Mouse (Mus musculus) CH12.LX (cell line): Measurements from ENCODE around the gene Fli1. TPM values are rescaled to one million over a fixed set of nuclear protein-coding genes. Genes with fewer than 3 reads are reported as not detected.

Experiments
- DNase-seq: peaks from one replicate; pipeline ENCODE4 v3.0.0-alpha.2; 2013; ENCODE audit errors: extremely low read depth
- H3K27ac ChIP-seq: 2 replicates; pipeline ENCODE4 v1.5.1; 2012; ENCODE audit warnings: low read depth, mild to moderate bottlenecking, control low read depth, moderate library complexity; ENCODE audit not compliant: insufficient read depth
- H3K27me3 ChIP-seq: replicated peaks from 2 replicates; pipeline ENCODE3; 2012; ENCODE audit warnings: inconsistent platforms
- H3K36me3 ChIP-seq, 2 experiments: replicated peaks in 1 of 2; 2 replicates each; pipeline versions ENCODE3 to v1.6.1; 2012; ENCODE audit warnings: inconsistent platforms in 1 of 2, low read length in 1 of 2, mild to moderate bottlenecking in 1 of 2, mixed read lengths in 1 of 2, moderate library complexity in 1 of 2; ENCODE audit not compliant: control insufficient read depth in 1 of 2, insufficient read depth in 1 of 2
- H3K4me1 ChIP-seq, 2 experiments: 2 replicates each; pipeline ENCODE4 v1.6.1; 2012; ENCODE audit warnings: inconsistent platforms in 1 of 2, moderate library complexity in 1 of 2; ENCODE audit not compliant: insufficient read depth in 2 of 2, control insufficient read depth in 1 of 2
- H3K4me2 ChIP-seq: 2 replicates; pipeline ENCODE4 v1.6.1; 2012; ENCODE audit warnings: low read depth, mild to moderate bottlenecking, control low read depth; ENCODE audit not compliant: poor library complexity, insufficient read depth, severe bottlenecking
- H3K4me3 ChIP-seq, 3 experiments: fragments of 150-350 bp in 1 of 3; sonication (generic) in 1 of 3; replicated peaks in 1 of 3; 2 replicates each; pipeline versions ENCODE3 to v1.5.1; 2011 to 2012; ENCODE audit warnings: low read depth in 2 of 3, low read length in 2 of 3, mild to moderate bottlenecking in 2 of 3, moderate library complexity in 2 of 3, control low read depth in 1 of 3, improper control_type of control experiment in 1 of 3, inconsistent platforms in 1 of 3, mixed read lengths in 1 of 3; ENCODE audit not compliant: poor library complexity in 1 of 3
- H3K79me2 ChIP-seq: replicated peaks from 2 replicates; pipeline ENCODE4 v1.6.1; 2012; ENCODE audit warnings: mild to moderate bottlenecking, moderate library complexity; ENCODE audit not compliant: control insufficient read depth, poor library complexity, insufficient read depth, severe bottlenecking; ENCODE audit errors: extremely low read depth
- H3K9ac ChIP-seq: 2 replicates; pipeline ENCODE4 v1.6.1; 2012; ENCODE audit warnings: low read depth, mild to moderate bottlenecking, control low read depth, moderate library complexity; ENCODE audit not compliant: insufficient read depth
- H3K9me3 ChIP-seq: replicated peaks from 2 replicates; pipeline ENCODE3; 2012; ENCODE audit warnings: low read length, inconsistent platforms, mixed read lengths
- BHLHE40 ChIP-seq: IDR thresholded peaks from 2 replicates; pipeline ENCODE4 v1.6.1; 2011; ENCODE audit warnings: mild to moderate bottlenecking, low read depth, low read length, improper control_type of control experiment
- ELF1 ChIP-seq: IDR thresholded peaks from 2 replicates; pipeline ENCODE4 v1.6.1; 2014; ENCODE audit warnings: low read depth, mild to moderate bottlenecking, inconsistent platforms, low read length, improper control_type of control experiment
- EP300 ChIP-seq: IDR thresholded peaks from 2 replicates; pipeline ENCODE4 v1.6.1; 2011; ENCODE audit warnings: low read length, improper control_type of control experiment
- ETS1 ChIP-seq: conservative IDR thresholded peaks from 2 replicates; pipeline ENCODE4 v1.6.1; 2012; ENCODE audit warnings: low read depth, mild to moderate bottlenecking, inconsistent platforms, low read length, improper control_type of control experiment, moderate library complexity
- IRF4 ChIP-seq: IDR thresholded peaks from 2 replicates; pipeline ENCODE4 v1.6.1; 2014; ENCODE audit warnings: low read depth, mild to moderate bottlenecking, inconsistent platforms, low read length, improper control_type of control experiment
- JUN ChIP-seq: IDR thresholded peaks from 2 replicates; pipeline ENCODE4 v1.6.1; 2011; ENCODE audit warnings: low read depth, mild to moderate bottlenecking, low read length, improper control_type of control experiment, moderate library complexity; ENCODE audit not compliant: insufficient read depth
- MAFK ChIP-seq: IDR thresholded peaks from 2 replicates; pipeline ENCODE4 v1.6.1; 2011; ENCODE audit warnings: low read length, improper control_type of control experiment; ENCODE audit not compliant: insufficient replicate concordance
- MAZ ChIP-seq: IDR thresholded peaks from 2 replicates; pipeline ENCODE4 v1.6.1; 2012; ENCODE audit warnings: low read depth, mild to moderate bottlenecking, inconsistent platforms, low read length, improper control_type of control experiment, moderate library complexity
- MEF2A ChIP-seq: IDR thresholded peaks from 2 replicates; pipeline ENCODE4 v1.6.1; 2014; ENCODE audit warnings: low read depth, mild to moderate bottlenecking, inconsistent platforms, low read length, improper control_type of control experiment, borderline replicate concordance
- NELFE ChIP-seq: IDR thresholded peaks from 2 replicates; pipeline ENCODE4 v1.6.1; 2011; ENCODE audit warnings: low read depth, low read length, improper control_type of control experiment
- PAX5 ChIP-seq: IDR thresholded peaks from 2 replicates; pipeline ENCODE4 v1.6.1; 2012; ENCODE audit warnings: low read length, inconsistent platforms, mixed read lengths
- POLR2AphosphoS2 ChIP-seq: IDR thresholded peaks from 2 replicates; pipeline ENCODE4 v1.6.1; 2011; ENCODE audit warnings: low read depth, low read length, improper control_type of control experiment
- SMC3 ChIP-seq: IDR thresholded peaks from 2 replicates; pipeline ENCODE4 v1.6.1; 2011; ENCODE audit warnings: low read depth, low read length, improper control_type of control experiment
- UBTF ChIP-seq: IDR thresholded peaks from 2 replicates; pipeline ENCODE4 v1.6.1; 2012; ENCODE audit warnings: low read depth, mild to moderate bottlenecking, inconsistent platforms, low read length, improper control_type of control experiment, moderate library complexity
- USF2 ChIP-seq: conservative IDR thresholded peaks from 2 replicates; pipeline ENCODE4 v1.6.1; 2011; ENCODE audit warnings: low read depth, low read length, improper control_type of control experiment
- ZC3H11A ChIP-seq: IDR thresholded peaks from 2 replicates; pipeline ENCODE4 v1.6.1; 2012; ENCODE audit warnings: low read depth, mild to moderate bottlenecking, inconsistent platforms, low read length, improper control_type of control experiment
- ZKSCAN1 ChIP-seq: IDR thresholded peaks from 2 replicates; pipeline ENCODE4 v1.6.1; 2012; ENCODE audit warnings: low read depth, inconsistent platforms, low read length, improper control_type of control experiment, borderline replicate concordance
- ZMIZ1 ChIP-seq: IDR thresholded peaks from 2 replicates; pipeline ENCODE4 v1.6.1; 2012; ENCODE audit warnings: low read depth, mild to moderate bottlenecking, inconsistent platforms, low read length, improper control_type of control experiment
- dilution Hi-C: fragments of 300-500 bp; cut with MboI; formaldehyde crosslinking; loops from 2 replicates; pipeline ENCODE4 v1.14.3; 2020; ENCODE audit warnings: low sequenced_read_pairs; ENCODE audit not compliant: extremely low pct_unique_long_range_greater_than_20kb, extremely low pct_ligation_motif_present
- in situ Hi-C: fragments of 300-500 bp; cut with MboI; formaldehyde crosslinking; loops from 3 replicates; pipeline ENCODE4 v1.14.3; 2019; ENCODE audit warnings: low sequenced_read_pairs, low pct_ligation_motif_present, low pct_unique_long_range_greater_than_20kb, mixed read lengths
- polyA plus RNA-seq: library from polyadenylated mRNA; unstranded; fragments of >175 nt; gene quantifications from 2 replicates; pipeline ENCODE4 v1.2.1, GENCODE M21; 2012; ENCODE audit warnings: low read depth; ENCODE audit not compliant: insufficient read length
- total RNA-seq, 2 experiments: library from RNA; depleted of rRNA; stranded (reverse); fragments of 300-350 nt in 1 of 2; fragments of >200 nt in 1 of 2; gene quantifications; 2 replicates each; pipeline ENCODE4 v1.2.3; 2012 to 2014

The Fli1 gene
- total and polyA plus RNA-seq, 3 experiments = 20.3 to 29.3 (median 20.8) TPM

DNA sequence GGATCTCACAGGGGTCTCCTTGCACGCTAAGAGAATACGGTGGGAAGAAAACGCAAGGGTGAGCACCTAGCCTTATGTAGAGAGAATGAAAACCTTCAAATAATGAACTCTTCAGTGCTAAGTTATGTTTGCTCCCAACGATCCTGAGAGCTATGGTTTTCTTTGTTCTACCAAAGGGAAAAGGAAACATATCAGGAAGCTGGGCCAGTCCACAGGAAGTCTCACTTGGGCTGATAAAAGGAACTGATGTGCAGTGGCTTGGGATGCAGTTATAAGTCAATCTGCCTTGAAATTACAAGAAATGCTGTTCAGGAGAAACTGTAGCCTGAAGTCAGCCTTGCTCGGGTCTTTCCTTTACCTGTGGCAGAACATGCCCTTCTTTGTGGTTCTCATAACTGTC is 13.1 kb downstream of the Fli1 start:
- dilution Hi-C loops (no loop called here), in situ Hi-C loops (no loop called here)
- no peak for DNase-seq
- Histone ChIP-seq H3K79me2 (peaks cover 64% of the 10 kb centered on the region), H3K36me3 (peaks cover 0 to 49% of the 10 kb centered on the region in 2 experiments), H3K4me2 (no peak overlapping the region), H3K27me3 (no peaks in the 10 kb centered on the region), H3K9me3 (no peaks in the 10 kb centered on the region), H3K4me3 (no peak overlapping the region), H3K9ac (no peak overlapping the region), H3K27ac (no peak overlapping the region), H3K4me1 (peaks cover 14 to 83% of the 10 kb centered on the region in 2 experiments)
- TF ChIP-seq MAZ (no peak), USF2 (no peak), IRF4 (no peak), JUN (no peak), PAX5 (no peak)

DNA sequence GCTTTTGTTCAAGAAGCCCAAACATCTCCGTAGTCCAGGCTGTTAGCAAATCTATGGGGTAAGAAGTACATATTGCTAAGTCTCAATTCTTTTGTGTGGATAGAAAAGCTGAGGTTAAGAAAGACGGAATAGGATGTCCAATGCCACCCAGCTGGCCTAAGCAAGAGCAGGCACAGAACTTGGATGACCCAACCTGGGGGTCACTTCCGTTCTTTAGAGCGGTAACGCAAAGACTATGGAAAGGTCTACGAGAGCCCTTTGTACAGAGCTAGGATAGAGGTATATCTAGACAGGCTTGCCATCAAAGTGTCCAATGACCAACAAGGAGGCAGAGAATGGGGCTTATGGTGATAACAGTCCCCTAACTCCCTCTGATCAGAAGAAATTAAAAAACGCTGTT is 15.3 kb downstream of the Fli1 start:
- in situ Hi-C loops = no loop called here
- no peak overlapping the region for H3K9ac ChIP-seq
- H3K4me1 ChIP-seq = peaks cover 5 to 81% of the 10 kb centered on the region in 2 experiments; a peak in 3 of 4 replicates
- no peak for DNase-seq
- TF ChIP-seq ZMIZ1 = no peak
- no peak for TF ChIP-seq ZKSCAN1
- TF ChIP-seq UBTF = no peak
- TF ChIP-seq ETS1 = no peak
- TF ChIP-seq MAZ = no peak
- no peak for TF ChIP-seq POLR2AphosphoS2
- no peak for TF ChIP-seq EP300
- TF ChIP-seq SMC3 = no peak
- no peak for TF ChIP-seq MAFK
- TF ChIP-seq BHLHE40 = no peak
- TF ChIP-seq MEF2A = no peak
- TF ChIP-seq ELF1 = no peak
- no peak for TF ChIP-seq ZC3H11A
- TF ChIP-seq NELFE = no peak
- H3K4me2 ChIP-seq = no peak overlapping the region
- no peaks in the 10 kb centered on the region for H3K27me3 ChIP-seq
- no peaks in the 10 kb centered on the region for H3K9me3 ChIP-seq
- peaks cover 61% of the 10 kb centered on the region for H3K79me2 ChIP-seq
- H3K36me3 ChIP-seq = peaks cover 0 to 55% of the 10 kb centered on the region in 2 experiments
- no peak overlapping the region for H3K4me3 ChIP-seq
- dilution Hi-C loops = no loop called here
- H3K27ac ChIP-seq = no peak overlapping the region
